Mouse (Mus musculus): ENCODE data around the gene Nfkbie. TPM values are rescaled to one million over a fixed set of nuclear protein-coding genes. Genes with fewer than 3 reads are reported as not detected.

Gene Nfkbie
- polyA plus RNA-seq, 1 experiment: 50.4 TPM

- Histone ChIP-seq H3K4me3 (ENCODE audit: extremely low read depth, insufficient read depth, insufficient read length) (no peak overlapping the region), H3K27me3 (ENCODE audit: control insufficient read depth, insufficient read depth, low read length) (no peaks in the 10 kb centered on the region), H3K36me3 (ENCODE audit: control insufficient read depth, insufficient read depth, low read length) (no peaks in the 10 kb centered on the region), H3K4me1 (ENCODE audit: control insufficient read depth, insufficient read depth, insufficient read length) (no peaks in the 10 kb centered on the region), H3K27ac (ENCODE audit: insufficient read depth, low read length) (no peak overlapping the region)
- no peak for TF ChIP-seq CTCF (IDR thresholded peaks at IDR 0.05; ENCODE audit: extremely low read depth, insufficient read depth, insufficient read length, insufficient replicate concordance)
- TF ChIP-seq POLR2A (IDR thresholded peaks at IDR 0.05; ENCODE audit: low read depth, low read length): no peak
- no peak for DNase-seq (ENCODE audit: low read depth in 1 of 2, low spot score in 2 of 2)
- 62% methylated on average over 5 of the region's 5 CpGs for WGBS
Observed at GRCm38 (mm10) chr17:45610144-45610866, 54.8 kb downstream of the Nfkbie start.

GRCm38 (mm10) chr17:45612008-45612407 is 56.5 kb downstream of the Nfkbie start:
- WGBS: 67% methylated on average over 8 of the region's 8 CpGs
- H3K4me3 ChIP-seq (ENCODE audit: extremely low read depth, insufficient read depth, insufficient read length): no peak overlapping the region
- DNase-seq (ENCODE audit: low read depth in 1 of 2, low spot score in 2 of 2): no peak
- H3K27me3 ChIP-seq (ENCODE audit: control insufficient read depth, insufficient read depth, low read length): no peaks in the 10 kb centered on the region
- no peak overlapping the region for H3K27ac ChIP-seq (ENCODE audit: insufficient read depth, low read length)
- TF ChIP-seq POLR2A (IDR thresholded peaks at IDR 0.05; ENCODE audit: low read depth, low read length): no peak
- no peaks in the 10 kb centered on the region for H3K4me1 ChIP-seq (ENCODE audit: control insufficient read depth, insufficient read depth, insufficient read length)
- H3K36me3 ChIP-seq (ENCODE audit: control insufficient read depth, insufficient read depth, low read length): no peaks in the 10 kb centered on the region

Other genes starting within 250 kb of the Nfkbie start
- gene Cdc5l, start 122.0 kb upstream of the Nfkbie start, polyA plus RNA-seq (2012; rRNA removed): 6.0 and 6.1 TPM in 2 replicates
- not detected in 2 replicates for gene Spats1, start 80.3 kb upstream of the Nfkbie start, polyA plus RNA-seq (2012; rRNA removed)
- 11.9 and 16.5 TPM in 2 replicates for gene Aars2, start 48.9 kb upstream of the Nfkbie start, polyA plus RNA-seq (2012; rRNA removed)
- 0.16 and 0.45 TPM in 2 replicates for gene Tcte1, start 32.3 kb upstream of the Nfkbie start, polyA plus RNA-seq (2012; rRNA removed)
- 2.3 and 2.8 TPM in 2 replicates for gene Tmem151b, start 6.0 kb upstream of the Nfkbie start, polyA plus RNA-seq (2012; rRNA removed)
- 70.9 and 71.3 TPM in 2 replicates for gene Slc35b2, start 8.2 kb downstream of the Nfkbie start, polyA plus RNA-seq (2012; rRNA removed)
- 194 and 202 TPM in 2 replicates for gene Hsp90ab1, start 17.6 kb downstream of the Nfkbie start, polyA plus RNA-seq (2012; rRNA removed)
- gene Slc29a1, start 43.9 kb downstream of the Nfkbie start, polyA plus RNA-seq (2012; rRNA removed): 108 and 122 TPM in 2 replicates
- gene Mymx, start 46.4 kb downstream of the Nfkbie start, polyA plus RNA-seq (2012; rRNA removed): not detected in 2 replicates
- gene Capn11, start 103.6 kb downstream of the Nfkbie start, polyA plus RNA-seq (2012; rRNA removed): not detected in 2 replicates
- 54.1 and 81.9 TPM in 2 replicates for gene Mrpl14, start 130.6 kb downstream of the Nfkbie start, polyA plus RNA-seq (2012; rRNA removed)
- 27.4 and 30.3 TPM in 2 replicates for gene Tmem63b, start 131.2 kb downstream of the Nfkbie start, polyA plus RNA-seq (2012; rRNA removed)
- not detected in 2 replicates for gene 1600014C23Rik, start 178.1 kb downstream of the Nfkbie start, polyA plus RNA-seq (2012; rRNA removed)

Measured in spleen, adult 2 months (tissue).